Mouse (Mus musculus): ENCODE results near the gene Zfp286. TPM values are rescaled to one million over a fixed set of nuclear protein-coding genes. Genes with fewer than 3 reads are reported as not detected.

Gene Zfp286
- polyA plus RNA-seq, 1 experiment from 2014 or later: 4.7 TPM

DNA sequence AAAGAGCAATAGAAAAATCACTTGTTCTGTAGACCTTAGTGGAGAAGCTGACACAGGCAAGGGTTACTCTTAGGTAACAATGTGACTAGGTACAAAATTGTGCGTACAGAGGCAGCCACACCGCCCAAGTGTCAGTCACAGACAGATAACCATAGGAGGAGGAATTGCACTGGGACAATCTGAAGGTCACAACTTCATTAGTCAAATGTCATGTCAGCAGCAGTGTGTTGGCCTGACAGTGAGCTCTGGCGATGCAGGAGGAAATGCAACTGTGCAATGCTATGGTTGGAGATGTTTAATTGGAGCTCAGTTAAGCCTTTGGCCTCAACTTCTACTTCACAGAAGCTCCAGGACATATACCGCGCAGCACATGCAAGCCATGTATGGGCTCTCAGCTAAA, 78.6 kb downstream of the Zfp286 start:
- no peaks in the 10 kb centered on the region for H3K27me3 ChIP-seq (replicated peaks; ENCODE audit: insufficient read depth, low read length)
- no peak overlapping the region for H3K4me3 ChIP-seq (ENCODE audit: low read depth, low read length)
- H3K9ac ChIP-seq (replicated peaks; ENCODE audit: low read depth): no peak overlapping the region
- TF ChIP-seq EP300 (IDR thresholded peaks at IDR 0.05) (no peak), CTCF (IDR thresholded peaks at IDR 0.05) (no peak)
- H3K4me2 ChIP-seq (replicated peaks; ENCODE audit: low read depth, low read length): no peak overlapping the region
- 70% methylated on average over 5 of the region's 5 CpGs for WGBS
- H3K9me3 ChIP-seq (ENCODE audit: low read length): no peaks in the 10 kb centered on the region
- DNase-seq (ENCODE audit: low spot score) (no peak), ATAC-seq (no peak)
- H3K36me3 ChIP-seq (ENCODE audit: insufficient read depth, low read length): 0 out of 2 replicates have a peak, but pooled peaks cover 5% of the 10 kb centered on the region
- H3K27ac ChIP-seq (ENCODE audit: low read length): no peak overlapping the region
- H3K4me1 ChIP-seq (ENCODE audit: insufficient read depth, low read depth, low read length): no peaks in the 10 kb centered on the region

DNA sequence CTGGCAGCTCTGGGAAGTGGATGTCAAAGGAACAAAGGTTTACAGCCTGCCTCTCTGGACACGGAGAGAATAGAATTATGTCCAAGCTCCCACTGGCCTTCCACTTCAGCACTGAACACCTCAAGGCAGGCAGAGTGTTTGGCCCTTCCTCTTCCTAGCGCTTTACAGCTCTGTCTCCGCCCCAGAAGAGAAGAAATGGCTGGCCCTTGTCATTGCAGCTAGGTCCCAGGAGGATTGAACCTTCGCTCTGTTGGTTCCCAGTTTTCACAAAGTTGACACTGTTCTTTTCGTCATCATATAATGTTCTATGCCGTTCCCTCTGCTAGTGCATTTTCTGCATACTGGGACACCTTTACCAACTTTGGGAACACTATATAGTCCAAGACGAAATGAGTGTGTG, 81.0 kb downstream of the Zfp286 start:
- TF ChIP-seq CTCF (IDR thresholded peaks at IDR 0.05): no peak
- no peak for TF ChIP-seq EP300 (IDR thresholded peaks at IDR 0.05)
- no peaks in the 10 kb centered on the region for H3K9me3 ChIP-seq (ENCODE audit: low read length)
- 81% methylated on average over 7 of the region's 7 CpGs for WGBS
- no peak overlapping the region for H3K27ac ChIP-seq (ENCODE audit: low read length)
- H3K4me1 ChIP-seq (ENCODE audit: insufficient read depth, low read depth, low read length): no peaks in the 10 kb centered on the region
- no peak overlapping the region for H3K4me3 ChIP-seq (ENCODE audit: low read depth, low read length)
- ATAC-seq (no peak), DNase-seq (ENCODE audit: low spot score) (no peak)
- no peaks in the 10 kb centered on the region for H3K36me3 ChIP-seq (ENCODE audit: insufficient read depth, low read length)
- H3K9ac ChIP-seq (replicated peaks; ENCODE audit: low read depth): no peak overlapping the region
- H3K4me2 ChIP-seq (replicated peaks; ENCODE audit: low read depth, low read length): no peak overlapping the region
- no peaks in the 10 kb centered on the region for H3K27me3 ChIP-seq (replicated peaks; ENCODE audit: insufficient read depth, low read length)

DNA sequence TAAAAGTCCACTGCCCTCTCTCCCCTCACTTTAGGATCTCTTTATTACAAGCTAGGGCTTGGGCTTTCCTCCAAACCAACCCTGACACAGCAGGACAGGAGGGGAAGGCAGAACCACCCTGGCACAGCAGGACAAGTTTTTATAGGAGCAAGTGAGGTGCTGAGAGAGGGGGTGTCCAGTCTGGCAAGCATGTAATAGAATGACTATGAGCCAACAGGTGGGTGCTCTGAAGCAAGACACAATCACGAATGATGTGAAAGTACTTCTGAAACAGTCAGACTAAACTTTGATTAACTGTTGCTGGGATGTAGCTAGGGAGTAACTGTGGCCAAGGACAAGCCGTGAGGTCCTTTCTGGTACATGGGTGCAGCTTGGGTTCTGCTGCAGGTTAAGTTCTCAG, 83.1 kb downstream of the Zfp286 start:
- H3K36me3 ChIP-seq (ENCODE audit: insufficient read depth, low read length): no peaks in the 10 kb centered on the region
- 84% methylated on average over 2 of the region's 2 CpGs for WGBS

More for the DNA sequence above, 83.1 kb downstream of the Zfp286 start:
- no peak for ATAC-seq
- no peaks in the 10 kb centered on the region for H3K4me1 ChIP-seq (ENCODE audit: insufficient read depth, low read depth, low read length)
- TF ChIP-seq CTCF (IDR thresholded peaks at IDR 0.05) (no peak), EP300 (IDR thresholded peaks at IDR 0.05) (no peak)
- H3K9ac ChIP-seq (replicated peaks; ENCODE audit: low read depth): no peak overlapping the region
- H3K4me2 ChIP-seq (replicated peaks; ENCODE audit: low read depth, low read length): no peak overlapping the region
- no peaks in the 10 kb centered on the region for H3K9me3 ChIP-seq (ENCODE audit: low read length)
- no peaks in the 10 kb centered on the region for H3K27me3 ChIP-seq (replicated peaks; ENCODE audit: insufficient read depth, low read length)
- no peak overlapping the region for H3K4me3 ChIP-seq (ENCODE audit: low read depth, low read length)
- no peak overlapping the region for H3K27ac ChIP-seq (ENCODE audit: low read length)
- DNase-seq (ENCODE audit: low spot score): no peak

Other genes with a start within 250 kb of the Zfp286 start
- gene Ubb, start 238.3 kb downstream of the Zfp286 start, polyA plus RNA-seq (2015; fragmentation: Nextera tagmentation; extraction: Ambion mirVana): 2,346 and 2,640 TPM in 2 replicates
- 6.1 and 6.2 TPM in 2 replicates for gene Trpv2, start 215.0 kb downstream of the Zfp286 start, polyA plus RNA-seq (2015; fragmentation: Nextera tagmentation; extraction: Ambion mirVana)
- 15.0 and 18.2 TPM in 2 replicates for gene Lrrc75a, start 140.9 kb downstream of the Zfp286 start, polyA plus RNA-seq (2015; fragmentation: Nextera tagmentation; extraction: Ambion mirVana)
- 22.3 and 27.9 TPM in 2 replicates for gene Mmgt2, start 140.8 kb downstream of the Zfp286 start, polyA plus RNA-seq (2015; fragmentation: Nextera tagmentation; extraction: Ambion mirVana)
- 2.5 and 3.3 TPM in 2 replicates for gene Zfp287, start 57.6 kb downstream of the Zfp286 start, polyA plus RNA-seq (2015; fragmentation: Nextera tagmentation; extraction: Ambion mirVana)
- not detected in 2 replicates for gene Gm10428, start 36.4 kb downstream of the Zfp286 start, polyA plus RNA-seq (2015; fragmentation: Nextera tagmentation; extraction: Ambion mirVana)
- gene Trim16, start 30.8 kb upstream of the Zfp286 start, polyA plus RNA-seq (2015; fragmentation: Nextera tagmentation; extraction: Ambion mirVana): 50.3 and 62.8 TPM in 2 replicates
- 0.27 TPM in 2 replicates for gene Fbxw10, start 57.6 kb upstream of the Zfp286 start, polyA plus RNA-seq (2015; fragmentation: Nextera tagmentation; extraction: Ambion mirVana)
- gene Tvp23b, start 90.0 kb upstream of the Zfp286 start, polyA plus RNA-seq (2015; fragmentation: Nextera tagmentation; extraction: Ambion mirVana): 68.5 and 73.0 TPM in 2 replicates
- gene Cdrt4, start 161.7 kb upstream of the Zfp286 start, polyA plus RNA-seq (2015; fragmentation: Nextera tagmentation; extraction: Ambion mirVana): 0.23 TPM in 1 of 2 replicates, not detected in the other

Measured in lung, postnatal 0 days (tissue).